Mouse (Mus musculus): ENCODE results near the gene Prmt9. TPM values are rescaled to one million over a fixed set of nuclear protein-coding genes. Genes with fewer than 3 reads are reported as not detected.
A peak's percentile ranks its signal among the peaks of the same experiment; 100 is the strongest.

Prmt9 gene
- polyA plus RNA-seq, 1 experiment from 2014 or later = 24.3 TPM

DNA sequence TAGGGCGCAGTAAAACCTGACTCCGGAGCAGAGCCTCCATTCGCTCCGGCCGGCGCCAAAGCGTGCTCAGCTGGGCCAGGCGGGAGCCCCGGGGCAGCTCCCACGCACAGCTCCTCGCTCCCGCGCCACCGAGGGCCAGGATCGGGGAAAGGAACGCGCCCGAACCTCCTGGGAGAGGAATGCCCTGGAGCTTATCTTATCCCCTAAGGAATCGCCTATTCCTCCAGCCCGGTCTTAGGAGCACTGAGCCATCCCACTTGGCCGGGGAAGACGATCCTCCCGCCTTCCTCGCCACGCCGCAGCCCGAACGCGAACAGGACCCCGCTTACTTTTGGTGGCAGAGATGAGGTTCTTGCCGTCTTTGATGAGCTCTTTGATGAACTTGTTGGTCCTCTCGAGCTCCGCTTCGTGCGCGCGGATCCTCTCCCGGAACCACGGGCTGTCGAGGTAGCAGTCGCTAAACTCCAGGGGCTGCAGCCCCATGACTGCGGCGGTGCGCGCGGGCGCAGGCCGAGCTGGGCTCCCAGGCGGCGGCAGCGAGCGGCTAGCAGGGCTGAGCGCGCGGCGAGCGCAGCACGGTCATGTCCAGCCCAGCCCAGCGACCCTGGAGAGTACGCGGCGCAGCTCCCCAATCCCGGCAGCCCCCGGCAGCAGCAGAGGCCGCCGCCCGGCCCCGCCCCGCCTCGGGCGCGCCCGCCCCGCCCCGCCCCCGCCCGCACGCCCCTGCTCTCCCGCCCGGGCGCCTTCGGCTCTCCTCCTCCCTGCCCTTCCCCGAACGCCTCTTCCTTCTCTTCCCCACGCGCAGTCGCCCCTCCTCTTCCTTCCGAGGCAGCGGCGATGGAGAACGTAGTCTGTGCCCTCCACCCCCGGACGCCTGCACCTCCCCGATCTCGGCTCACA is 31.6 kb upstream of the Prmt9 start, which contains the start of gene Arhgap10:
Arhgap10 (minus strand) TSS at position 653 of the 900 bp plus-strand sequence.
- H3K4me2 ChIP-seq (replicated peaks) = peak within 1 kb of the TSS; percentile 81
- no peaks in the 10 kb centered on the region for H3K36me3 ChIP-seq
- H3K27ac ChIP-seq = peak within 1 kb of the TSS; percentile 79
- H3K27me3 ChIP-seq = no peaks in the 10 kb centered on the region
- peak; percentile 90 for ATAC-seq (ENCODE audit: low FRiP score, low read depth)
- peaks cover 75% of the 10 kb centered on the region for H3K4me1 ChIP-seq
- WGBS = under 1% methylated on average over 63 of the region's 95 CpGs
- no peaks in the 10 kb centered on the region for H3K9me3 ChIP-seq
- peak within 1 kb of the TSS; percentile 84 for H3K4me3 ChIP-seq
- H3K9ac ChIP-seq = peak within 1 kb of the TSS; percentile 83

- H3K4me1 ChIP-seq = peaks cover 75% of the 10 kb centered on the region
- H3K27ac ChIP-seq = peak overlapping the region; percentile 78; the same call in 1 of the 2 replicates
- peak overlapping the region; percentile 84 for H3K4me3 ChIP-seq
- WGBS = under 1% methylated on average over 33 of the region's 33 CpGs
- peak overlapping the region; percentile 81 for H3K4me2 ChIP-seq (replicated peaks)
- peak; percentile 42 for ATAC-seq (ENCODE audit: low FRiP score, low read depth)
- H3K27me3 ChIP-seq = no peaks in the 10 kb centered on the region
- H3K36me3 ChIP-seq = no peaks in the 10 kb centered on the region
- peak overlapping the region; percentile 83 for H3K9ac ChIP-seq
- H3K9me3 ChIP-seq = no peaks in the 10 kb centered on the region
Measured at GRCm38 (mm10) chr8:77518201-77519115, 30.7 kb upstream of the Prmt9 start.

DNA sequence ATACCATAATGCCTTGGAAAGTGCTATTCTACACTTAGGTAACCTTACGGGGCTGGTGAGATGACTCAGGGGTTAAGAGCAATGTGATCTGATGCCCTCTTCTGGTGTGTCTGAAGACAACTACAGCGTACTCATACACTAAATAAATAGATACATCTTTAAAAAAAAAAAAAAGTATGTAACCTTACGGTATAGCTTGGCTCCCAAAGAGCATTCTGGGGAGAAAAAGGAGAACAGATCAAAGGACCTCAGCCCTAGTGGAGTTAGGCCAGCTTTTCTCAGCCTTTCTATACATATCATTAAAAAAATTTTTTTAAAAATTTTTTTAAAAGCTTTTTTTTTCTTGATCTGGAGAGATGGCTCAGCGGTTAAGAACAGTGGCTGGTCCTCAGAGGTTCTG is 28.6 kb upstream of the Prmt9 start:
- Histone ChIP-seq H3K27ac (no peak overlapping the region), H3K4me1 (peaks cover 54% of the 10 kb centered on the region)
- WGBS = 89% methylated on average over 4 of the region's 4 CpGs

GRCm38 (mm10) chr8:77521028-77521785 is 28.0 kb upstream of the Prmt9 start:
- Histone ChIP-seq H3K4me3 (no peak overlapping the region), H3K4me1 (peaks cover 48% of the 10 kb centered on the region), H3K9ac (no peak overlapping the region), H3K27ac (no peak overlapping the region), H3K4me2 (replicated peaks) (no peak overlapping the region), H3K36me3 (no peaks in the 10 kb centered on the region), H3K9me3 (no peaks in the 10 kb centered on the region), H3K27me3 (no peaks in the 10 kb centered on the region)
- 37% methylated on average over 8 of the region's 8 CpGs for WGBS
- ATAC-seq (ENCODE audit: low FRiP score, low read depth) = no peak

More for the DNA sequence above, 28.6 kb upstream of the Prmt9 start:
- Histone ChIP-seq H3K4me3 (no peak overlapping the region), H3K9ac (no peak overlapping the region), H3K4me2 (replicated peaks) (no peak overlapping the region), H3K36me3 (no peaks in the 10 kb centered on the region), H3K27me3 (no peaks in the 10 kb centered on the region), H3K9me3 (no peaks in the 10 kb centered on the region)
- no peak for ATAC-seq (ENCODE audit: low FRiP score, low read depth)

- no peak overlapping the region for H3K27ac ChIP-seq
- H3K9ac ChIP-seq = no peak overlapping the region
Measured at GRCm38 (mm10) chr8:77522984-77523383, 26.2 kb upstream of the Prmt9 start.

DNA sequence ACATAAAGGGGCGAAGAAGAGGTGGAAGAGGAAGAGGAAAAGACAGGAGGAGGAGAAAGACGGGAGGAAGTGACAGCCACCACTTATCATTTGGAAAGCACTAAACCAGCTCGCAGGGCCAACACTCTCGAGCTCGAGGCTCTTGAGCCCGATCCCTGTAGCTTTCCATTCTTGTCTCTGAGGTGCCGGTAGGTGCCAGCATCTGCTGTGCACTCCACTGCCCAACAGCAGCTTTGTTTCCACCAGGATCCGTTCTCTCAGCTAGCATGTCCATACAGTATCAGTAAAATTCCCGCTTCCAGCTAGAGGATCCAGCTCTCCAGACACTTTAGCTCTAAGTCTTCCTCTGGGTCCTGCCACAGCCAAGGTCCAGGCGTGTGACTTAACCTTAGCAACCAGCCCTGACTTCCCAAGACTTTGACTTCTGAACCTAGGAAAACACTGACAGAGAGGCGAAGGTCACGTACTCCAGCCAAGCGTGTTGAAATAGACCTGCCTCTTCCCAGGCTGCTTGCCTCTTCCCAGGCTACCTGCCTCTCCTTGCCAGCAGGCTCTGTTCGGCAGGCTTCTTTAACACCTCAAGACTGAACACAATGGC is 25.1 kb upstream of the Prmt9 start:
- 71% methylated on average over 14 of the region's 14 CpGs for WGBS
- Histone ChIP-seq H3K4me2 (replicated peaks) (no peak overlapping the region), H3K27me3 (no peaks in the 10 kb centered on the region), H3K4me1 (peaks cover 32% of the 10 kb centered on the region), H3K4me3 (no peak overlapping the region), H3K36me3 (no peaks in the 10 kb centered on the region), H3K27ac (no peak overlapping the region), H3K9ac (no peak overlapping the region), H3K9me3 (no peaks in the 10 kb centered on the region)
- no peak for ATAC-seq (ENCODE audit: low FRiP score, low read depth)

More at GRCm38 (mm10) chr8:77522984-77523383, 26.2 kb upstream of the Prmt9 start:
- H3K4me3 ChIP-seq = no peak overlapping the region
- H3K36me3 ChIP-seq = no peaks in the 10 kb centered on the region
- no peaks in the 10 kb centered on the region for H3K27me3 ChIP-seq
- 66% methylated on average over 8 of the region's 8 CpGs for WGBS
- H3K4me1 ChIP-seq = peaks cover 40% of the 10 kb centered on the region
- no peak for ATAC-seq (ENCODE audit: low FRiP score, low read depth)
- no peak overlapping the region for H3K4me2 ChIP-seq (replicated peaks)
- H3K9me3 ChIP-seq = no peaks in the 10 kb centered on the region

GRCm38 (mm10) chr8:77524906-77525305 is 24.3 kb upstream of the Prmt9 start:
- WGBS = 93% methylated on average over 2 of the region's 2 CpGs
- Histone ChIP-seq H3K4me2 (replicated peaks) (no peak overlapping the region), H3K4me3 (no peak overlapping the region), H3K36me3 (no peaks in the 10 kb centered on the region), H3K27ac (no peak overlapping the region), H3K9ac (no peak overlapping the region), H3K9me3 (no peaks in the 10 kb centered on the region), H3K4me1 (peaks cover 24% of the 10 kb centered on the region), H3K27me3 (no peaks in the 10 kb centered on the region)
- no peak for ATAC-seq (ENCODE audit: low FRiP score, low read depth)

GRCm38 (mm10) chr8:77526130-77526529 is 23.1 kb upstream of the Prmt9 start:
- 55% methylated on average over 8 of the region's 8 CpGs for WGBS
- Histone ChIP-seq H3K27me3 (no peaks in the 10 kb centered on the region), H3K9me3 (no peaks in the 10 kb centered on the region), H3K4me2 (replicated peaks) (no peak overlapping the region), H3K4me1 (peaks cover 14% of the 10 kb centered on the region), H3K4me3 (no peak overlapping the region), H3K9ac (no peak overlapping the region), H3K27ac (no peak overlapping the region), H3K36me3 (no peaks in the 10 kb centered on the region)
- no peak for ATAC-seq (ENCODE audit: low FRiP score, low read depth)

- H3K36me3 ChIP-seq = no peaks in the 10 kb centered on the region
- no peaks in the 10 kb centered on the region for H3K4me1 ChIP-seq
- H3K4me2 ChIP-seq (replicated peaks) = no peak overlapping the region
- 0 out of 2 replicates have a peak, but pooled peaks have one; percentile 32 for ATAC-seq (ENCODE audit: low FRiP score, low read depth)
- no peak overlapping the region for H3K4me3 ChIP-seq
- no peak overlapping the region for H3K27ac ChIP-seq
- WGBS = 69% methylated on average over 8 of the region's 8 CpGs
- H3K27me3 ChIP-seq = no peaks in the 10 kb centered on the region
- H3K9ac ChIP-seq = no peak overlapping the region
- no peaks in the 10 kb centered on the region for H3K9me3 ChIP-seq
Measured at GRCm38 (mm10) chr8:77534358-77534992, 14.7 kb upstream of the Prmt9 start.

- Histone ChIP-seq H3K9ac (no peak overlapping the region), H3K4me1 (no peaks in the 10 kb centered on the region), H3K36me3 (no peaks in the 10 kb centered on the region), H3K27ac (no peak overlapping the region), H3K27me3 (no peaks in the 10 kb centered on the region), H3K9me3 (no peaks in the 10 kb centered on the region), H3K4me3 (no peak overlapping the region), H3K4me2 (replicated peaks) (no peak overlapping the region)
- 88% methylated on average over 5 of the region's 5 CpGs for WGBS
- ATAC-seq (ENCODE audit: low FRiP score, low read depth) = no peak
Measured at GRCm38 (mm10) chr8:77535026-77535595, 14.1 kb upstream of the Prmt9 start.
